Mouse (Mus musculus): ENCODE data around the gene H2-M10.2. TPM values are rescaled to one million over a fixed set of nuclear protein-coding genes. Genes with fewer than 3 reads are reported as not detected.

Gene H2-M10.2
- polyA plus RNA-seq, 1 experiment from 2014 or later, result not detected

DNA sequence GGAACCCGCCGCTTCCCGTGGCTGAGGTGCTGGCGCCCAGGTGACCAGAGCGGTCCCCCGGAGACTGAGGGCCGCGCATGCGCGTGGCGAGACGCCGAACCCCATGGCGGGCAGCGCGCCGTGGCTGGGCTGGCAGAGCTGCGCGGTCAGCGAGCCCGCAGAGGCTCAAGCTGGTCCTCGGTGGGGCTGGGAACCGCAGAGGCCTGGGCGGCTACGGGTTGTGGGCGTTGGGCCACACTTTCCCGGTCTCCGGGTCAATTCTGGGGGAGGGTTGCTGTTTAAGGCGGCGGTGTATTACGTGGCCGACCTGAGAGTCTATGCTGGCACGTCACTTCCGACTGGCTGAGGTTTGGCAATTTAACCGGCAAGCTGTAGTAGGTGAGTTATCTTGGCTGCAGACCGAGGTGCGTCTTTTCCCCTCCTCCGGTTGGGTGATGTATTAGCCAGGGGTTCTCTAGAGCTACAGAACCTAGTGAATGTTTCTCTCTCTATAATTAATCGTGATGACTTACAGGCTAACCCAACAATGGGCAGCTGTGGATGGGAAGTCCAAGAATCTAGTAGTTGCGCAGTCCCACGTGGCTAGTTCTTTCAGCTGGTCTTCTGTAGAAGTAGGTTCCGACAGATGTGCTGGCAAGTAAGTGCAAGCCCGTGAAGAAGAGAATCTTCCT, 14.6 kb downstream of the H2-M10.2 start, which contains the start of gene Trim39:
Trim39 (minus strand) TSS at position 662 of the 671 bp plus-strand sequence.
- peak within 1 kb of the TSS; percentile 97 for H3K9ac ChIP-seq
- H3K27ac ChIP-seq (replicated peaks), result peak within 1 kb of the TSS; percentile 95
- H3K4me1 ChIP-seq, result peaks cover 25% of the 10 kb centered on the region
- H3K9me3 ChIP-seq (replicated peaks), result no peaks in the 10 kb centered on the region
- H3K4me3 ChIP-seq (replicated peaks), result peak within 1 kb of the TSS; percentile 97
- under 1% methylated on average over 43 of the region's 43 CpGs for WGBS
- peaks cover 30% of the 10 kb centered on the region for H3K36me3 ChIP-seq
- H3K4me2 ChIP-seq (replicated peaks), result peak within 1 kb of the TSS; percentile 82
- no peaks in the 10 kb centered on the region for H3K27me3 ChIP-seq
- ATAC-seq (ENCODE audit: insufficient number of reproducible peaks, low FRiP score, low TSS enrichment, low read depth), result peak; percentile 80

DNA sequence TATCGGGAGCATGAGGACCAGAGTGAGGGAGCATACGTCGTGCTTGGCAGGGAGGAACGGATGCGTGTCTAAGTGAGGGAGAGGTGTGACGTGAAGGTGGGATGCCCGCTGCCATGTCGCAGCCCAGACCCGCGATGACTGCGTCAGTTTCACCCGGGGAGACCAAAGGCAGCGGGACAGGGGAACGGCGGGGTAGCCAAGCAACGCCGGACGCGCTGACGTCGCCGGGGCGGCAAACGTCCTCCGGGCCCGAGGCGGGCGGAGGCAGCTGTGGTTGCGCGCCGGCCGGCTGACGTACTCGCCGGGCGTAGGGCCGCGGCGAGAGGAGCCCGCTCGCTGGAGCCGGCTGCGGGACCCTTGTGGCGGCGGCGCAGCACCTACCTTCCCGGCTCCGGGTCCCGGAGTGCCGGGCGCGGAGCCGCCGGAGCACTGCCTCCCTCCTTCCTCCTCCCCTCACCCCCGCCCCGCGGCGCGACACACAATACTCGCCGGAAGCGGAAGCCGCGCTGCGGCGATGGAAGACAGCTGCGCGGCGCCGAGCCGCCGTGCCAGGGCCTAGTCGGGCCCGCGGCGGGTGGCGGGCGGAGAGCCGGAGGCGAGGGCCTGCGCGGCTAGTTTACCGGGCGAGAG, 15.2 kb downstream of the H2-M10.2 start:
- Histone ChIP-seq H3K9ac (peak overlapping the region; percentile 97), H3K36me3 (peaks cover 30% of the 10 kb centered on the region), H3K27ac (replicated peaks) (peak overlapping the region; percentile 95), H3K9me3 (replicated peaks) (no peaks in the 10 kb centered on the region), H3K4me1 (peaks cover 25% of the 10 kb centered on the region), H3K27me3 (no peaks in the 10 kb centered on the region), H3K4me2 (replicated peaks) (peak overlapping the region; percentile 82), H3K4me3 (replicated peaks) (peak overlapping the region; percentile 97)
- WGBS, result under 1% methylated on average over 80 of the region's 84 CpGs
- peak; percentile 93 for ATAC-seq (ENCODE audit: insufficient number of reproducible peaks, low FRiP score, low TSS enrichment, low read depth)

DNA sequence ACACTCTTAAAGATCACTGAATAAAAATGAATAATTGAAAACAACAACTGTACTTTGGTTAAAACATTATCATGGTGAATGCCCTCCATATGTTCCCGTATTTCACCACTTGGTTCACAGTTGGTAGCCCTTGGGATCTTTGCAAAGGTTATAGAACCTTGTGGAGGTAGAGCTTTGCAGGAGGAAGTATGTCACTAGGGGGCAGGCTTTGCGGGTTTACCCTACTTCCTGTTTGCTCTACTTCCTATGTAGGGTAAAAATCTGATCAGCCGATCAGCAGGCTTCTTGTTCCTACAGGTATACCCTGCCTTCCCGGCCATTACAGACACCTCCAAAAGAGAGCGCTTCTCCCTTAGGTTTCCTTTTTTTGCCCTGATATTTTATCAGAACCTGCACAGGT, 20.5 kb downstream of the H2-M10.2 start:
- ATAC-seq (ENCODE audit: insufficient number of reproducible peaks, low FRiP score, low TSS enrichment, low read depth), result no peak
- H3K27me3 ChIP-seq, result no peaks in the 10 kb centered on the region
- peaks cover 11% of the 10 kb centered on the region for H3K4me1 ChIP-seq
- 73% methylated on average over 5 of the region's 5 CpGs for WGBS
- no peaks in the 10 kb centered on the region for H3K9me3 ChIP-seq (replicated peaks)
- H3K4me2 ChIP-seq (replicated peaks), result no peak overlapping the region
- H3K4me3 ChIP-seq (replicated peaks), result no peak overlapping the region
- H3K27ac ChIP-seq (replicated peaks), result no peak overlapping the region
- peaks cover 66% of the 10 kb centered on the region for H3K36me3 ChIP-seq
- H3K9ac ChIP-seq, result no peak overlapping the region

- Histone ChIP-seq H3K9me3 (replicated peaks) (no peaks in the 10 kb centered on the region), H3K4me2 (replicated peaks) (no peak overlapping the region), H3K36me3 (peaks cover 79% of the 10 kb centered on the region), H3K27me3 (no peaks in the 10 kb centered on the region), H3K9ac (no peak overlapping the region), H3K4me1 (no peaks in the 10 kb centered on the region), H3K27ac (replicated peaks) (no peak overlapping the region), H3K4me3 (replicated peaks) (no peak overlapping the region)
- 80% methylated on average over 3 of the region's 3 CpGs for WGBS
- no peak for ATAC-seq (ENCODE audit: insufficient number of reproducible peaks, low FRiP score, low TSS enrichment, low read depth)
These were observed 21.9 kb downstream of the H2-M10.2 start for GRCm38 (mm10) chr17:36264273-36264925.

- Histone ChIP-seq H3K9ac (no peak overlapping the region), H3K27me3 (no peaks in the 10 kb centered on the region), H3K4me2 (replicated peaks) (no peak overlapping the region), H3K4me3 (replicated peaks) (no peak overlapping the region), H3K4me1 (peaks cover 8% of the 10 kb centered on the region), H3K9me3 (replicated peaks) (no peaks in the 10 kb centered on the region), H3K36me3 (peaks cover 72% of the 10 kb centered on the region), H3K27ac (replicated peaks) (no peak overlapping the region)
- ATAC-seq (ENCODE audit: insufficient number of reproducible peaks, low FRiP score, low TSS enrichment, low read depth), result no peak
- 88% methylated on average over 9 of the region's 9 CpGs for WGBS
These were observed 24.7 kb downstream of the H2-M10.2 start for GRCm38 (mm10) chr17:36261511-36262166.

DNA sequence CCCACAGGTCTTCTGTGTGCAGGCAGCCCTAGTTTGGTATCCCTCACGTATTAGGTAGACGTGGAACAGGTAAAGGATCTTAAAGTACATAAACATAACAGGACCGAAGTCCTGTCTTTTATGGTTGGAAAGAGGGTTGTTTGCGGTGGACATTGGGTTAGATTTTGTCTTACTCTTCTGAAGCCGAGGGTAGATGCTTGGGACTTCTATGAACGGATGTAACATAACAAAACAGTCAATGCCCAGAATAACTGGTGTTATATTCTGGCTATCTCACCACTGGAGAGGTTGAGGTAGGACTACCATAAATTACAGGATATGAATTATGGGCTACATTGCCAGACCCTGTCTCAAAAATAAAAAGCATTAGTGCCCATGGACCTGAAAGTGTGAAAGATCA, 28.3 kb downstream of the H2-M10.2 start, which contains the start of gene Rpp21:
Rpp21 (minus strand) TSS at position 101 of the 400 bp plus-strand sequence.
- peak within 1 kb of the TSS; percentile 52 for H3K4me2 ChIP-seq (replicated peaks)
- H3K27ac ChIP-seq (replicated peaks), result peak within 1 kb of the TSS; percentile 83
- H3K36me3 ChIP-seq, result peaks cover 48% of the 10 kb centered on the region
- peak within 1 kb of the TSS; percentile 49 for H3K9ac ChIP-seq
- 48% methylated on average over 6 of the region's 6 CpGs for WGBS
- no peak for ATAC-seq (ENCODE audit: insufficient number of reproducible peaks, low FRiP score, low TSS enrichment, low read depth)
- H3K4me1 ChIP-seq, result peaks cover 11% of the 10 kb centered on the region
- no peaks in the 10 kb centered on the region for H3K27me3 ChIP-seq
- no peaks in the 10 kb centered on the region for H3K9me3 ChIP-seq (replicated peaks)
- H3K4me3 ChIP-seq (replicated peaks), result peak within 1 kb of the TSS; percentile 71

- WGBS, result under 1% methylated on average over 37 of the region's 37 CpGs
- Histone ChIP-seq H3K27me3 (peaks cover 4% of the 10 kb centered on the region), H3K9me3 (replicated peaks) (no peaks in the 10 kb centered on the region), H3K9ac (peak overlapping the region; percentile 49), H3K27ac (replicated peaks) (peak overlapping the region; percentile 83), H3K4me2 (replicated peaks) (peak overlapping the region; percentile 52), H3K4me1 (peaks cover 12% of the 10 kb centered on the region), H3K36me3 (peaks cover 43% of the 10 kb centered on the region), H3K4me3 (replicated peaks) (peak overlapping the region; percentile 71)
- peak; percentile 92 for ATAC-seq (ENCODE audit: insufficient number of reproducible peaks, low FRiP score, low TSS enrichment, low read depth)
These were observed 28.9 kb downstream of the H2-M10.2 start for GRCm38 (mm10) chr17:36257241-36257947.

DNA sequence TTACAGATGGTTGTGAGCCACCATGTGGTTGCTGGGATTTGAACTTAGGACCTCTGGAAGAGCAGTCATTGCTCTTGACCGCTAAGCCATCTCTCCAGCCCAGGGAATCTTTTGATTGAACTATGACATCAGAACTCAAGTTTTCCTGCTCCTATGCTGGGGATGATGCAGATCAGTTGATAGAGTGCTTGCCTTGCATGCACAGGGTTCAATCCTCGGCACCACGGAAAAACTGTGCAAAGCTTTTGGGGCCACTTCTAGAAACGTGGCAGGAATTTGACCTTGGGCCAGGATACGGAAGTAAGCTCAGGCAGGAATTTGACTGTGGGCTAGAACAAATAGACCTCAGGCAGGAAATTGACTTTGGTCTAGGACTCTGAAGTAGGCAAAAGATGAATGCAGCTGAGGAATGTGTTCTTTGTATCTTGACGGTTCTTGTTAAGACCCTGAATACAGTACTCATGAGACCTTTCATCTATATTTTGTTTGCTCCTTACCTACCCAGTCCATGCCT, 33.1 kb downstream of the H2-M10.2 start:
- H3K4me1 ChIP-seq, result peaks cover 20% of the 10 kb centered on the region
- no peak overlapping the region for H3K27ac ChIP-seq (replicated peaks)
- no peaks in the 10 kb centered on the region for H3K9me3 ChIP-seq (replicated peaks)
- no peak overlapping the region for H3K4me2 ChIP-seq (replicated peaks)
- no peak for ATAC-seq (ENCODE audit: insufficient number of reproducible peaks, low FRiP score, low TSS enrichment, low read depth)
- WGBS, result 46% methylated on average over 6 of the region's 6 CpGs
- H3K9ac ChIP-seq, result no peak overlapping the region
- H3K27me3 ChIP-seq, result peaks cover 25% of the 10 kb centered on the region
- H3K4me3 ChIP-seq (replicated peaks), result no peak overlapping the region
- peaks cover 8% of the 10 kb centered on the region; the same call in 1 of the 2 replicates for H3K36me3 ChIP-seq

- no peak overlapping the region for H3K9ac ChIP-seq
- 8% methylated on average over 25 of the region's 25 CpGs for WGBS
- no peaks in the 10 kb centered on the region for H3K9me3 ChIP-seq (replicated peaks)
- no peak overlapping the region for H3K27ac ChIP-seq (replicated peaks)
- no peak; the same call in 1 of the 2 replicates for ATAC-seq (ENCODE audit: insufficient number of reproducible peaks, low FRiP score, low TSS enrichment, low read depth)
- H3K36me3 ChIP-seq, result peaks cover 8% of the 10 kb centered on the region; the same call in 1 of the 2 replicates
- H3K27me3 ChIP-seq, result peaks cover 25% of the 10 kb centered on the region
- H3K4me2 ChIP-seq (replicated peaks), result peak overlapping the region; percentile 40
- H3K4me1 ChIP-seq, result peaks cover 16% of the 10 kb centered on the region
- peak overlapping the region; percentile 23 for H3K4me3 ChIP-seq (replicated peaks)
These were observed 33.9 kb downstream of the H2-M10.2 start for GRCm38 (mm10) chr17:36252250-36252876.

- Histone ChIP-seq H3K9me3 (replicated peaks) (no peaks in the 10 kb centered on the region), H3K27me3 (peaks cover 25% of the 10 kb centered on the region), H3K36me3 (no peaks in the 10 kb centered on the region), H3K4me3 (replicated peaks) (no peak overlapping the region), H3K4me1 (peaks cover 9% of the 10 kb centered on the region; the same call in 1 of the 2 replicates), H3K9ac (no peak overlapping the region), H3K4me2 (replicated peaks) (no peak overlapping the region), H3K27ac (replicated peaks) (no peak overlapping the region)
- WGBS, result 17% methylated on average over 33 of the region's 33 CpGs
- ATAC-seq (ENCODE audit: insufficient number of reproducible peaks, low FRiP score, low TSS enrichment, low read depth), result no peak
These were observed 37.4 kb downstream of the H2-M10.2 start for GRCm38 (mm10) chr17:36248886-36249285.
